26 mouse cellular contexts compared by ENCODE assay signal in the genomic region with DNA sequence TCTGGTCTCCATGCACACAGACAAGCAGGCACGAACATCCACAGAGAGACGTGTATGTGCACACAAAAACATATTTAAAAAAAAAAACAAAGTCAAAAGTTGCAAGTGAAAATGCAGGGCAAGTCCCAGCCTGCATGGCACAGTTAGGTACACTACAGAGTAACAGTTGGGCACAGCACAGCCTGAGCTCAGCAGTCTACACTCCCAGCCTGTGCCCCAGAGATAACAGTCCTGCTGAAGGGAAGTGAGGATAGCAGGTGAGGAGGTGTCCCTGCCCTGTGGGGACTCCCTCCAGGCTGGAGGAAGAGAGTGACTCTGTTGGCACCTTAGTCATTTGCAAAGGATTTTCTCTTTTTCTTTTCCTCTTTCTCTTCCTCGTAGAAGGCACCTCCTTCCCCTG.
DNase-seq lines count a peak whose midpoint lies in the region; ATAC-seq and TF ChIP-seq lines count a peak whose summit lies in the region.
"Had no signal": no experiment of that assay in that cellular context is flagged by ENCODE, and none has a peak within 500 bp of the region (broad histone marks: within the 10 kb centered on the region; RNA-seq: fewer than 3 reads in every experiment).

No protein-coding gene starts in this region.

- H3K36me3 ChIP-seq in intestine, embryonic 16.5 days (ENCODE audit: control insufficient read depth, insufficient read depth, low read length), result no peaks in the 10 kb centered on the region
- no peaks in the 10 kb centered on the region for H3K36me3 ChIP-seq in intestine, postnatal 0 days (ENCODE audit: control insufficient read depth, insufficient read depth)
- H3K36me3 ChIP-seq: embryonic facial prominence, embryonic 12.5 days; forebrain, embryonic 12.5 days; forebrain, embryonic 15.5 days; heart, embryonic 12.5 days; heart, embryonic 15.5 days; hindbrain, embryonic 10.5 days; hindbrain, embryonic 13.5 days had no signal

- no peak overlapping the region for H3K9ac ChIP-seq in intestine, embryonic 16.5 days (ENCODE audit: low read depth, low read length)
- H3K9ac ChIP-seq in intestine, postnatal 0 days (ENCODE audit: low read depth, low read length), result no peak overlapping the region
- H3K9ac ChIP-seq: embryonic facial prominence, embryonic 12.5 days; forebrain, embryonic 12.5 days; forebrain, embryonic 15.5 days; heart, embryonic 12.5 days; heart, embryonic 15.5 days; hindbrain, embryonic 13.5 days had no signal

- peak overlapping the region; percentile 32; the same call in 1 of the 2 replicates for H3K4me2 ChIP-seq in intestine, embryonic 16.5 days (ENCODE audit: low read depth, low read length)
- H3K4me2 ChIP-seq in intestine, postnatal 0 days (replicated peaks; ENCODE audit: low read depth), result no peak overlapping the region; the same call in 1 of the 2 replicates
- H3K4me2 ChIP-seq: embryonic facial prominence, embryonic 12.5 days; forebrain, embryonic 12.5 days; forebrain, embryonic 15.5 days; heart, embryonic 12.5 days; heart, embryonic 15.5 days; hindbrain, embryonic 13.5 days had no signal

- WGBS in intestine, embryonic 16.5 days, result 56% methylated on average over 3 of the region's 3 CpGs
- 68% methylated on average over 3 of the region's 3 CpGs for WGBS in intestine, postnatal 0 days

- no peak for TF ChIP-seq CTCF in intestine, postnatal 0 days (IDR thresholded peaks at IDR 0.05; ENCODE audit: low read depth)
- TF ChIP-seq CTCF in gastrocnemius, adult 2 months (IDR thresholded peaks at IDR 0.05), result no peak

- no peak for ATAC-seq in intestine, embryonic 16.5 days
- ATAC-seq in intestine, postnatal 0 days, result no peak
- 0 out of 2 replicates have a peak, but pooled peaks have one; percentile 29 for ATAC-seq in megakaryocyte progenitor cell, adult 5-6 weeks (replicated peaks; ENCODE audit: poor library complexity)
- ATAC-seq: CD4-positive, CD25-positive, alpha-beta regulatory T cell, adult 4 months; forebrain, embryonic 15.5 days; hindbrain, embryonic 16.5 days had no signal

- H3K27me3 ChIP-seq in intestine, embryonic 16.5 days (replicated peaks; ENCODE audit: control insufficient read depth, insufficient read depth, low read length), result no peaks in the 10 kb centered on the region
- no peaks in the 10 kb centered on the region for H3K27me3 ChIP-seq in intestine, postnatal 0 days (replicated peaks; ENCODE audit: control insufficient read depth, insufficient read depth, low read length)
- H3K27me3 ChIP-seq: embryonic facial prominence, embryonic 12.5 days; forebrain, embryonic 12.5 days; forebrain, embryonic 15.5 days; heart, embryonic 15.5 days had no signal

- no peaks in the 10 kb centered on the region for H3K9me3 ChIP-seq in intestine, embryonic 16.5 days (ENCODE audit: control insufficient read depth, low read length)
- H3K9me3 ChIP-seq in intestine, postnatal 0 days (ENCODE audit: control insufficient read depth), result no peaks in the 10 kb centered on the region
- H3K9me3 ChIP-seq: embryonic facial prominence, embryonic 12.5 days; forebrain, embryonic 12.5 days; forebrain, embryonic 15.5 days; heart, embryonic 12.5 days; heart, embryonic 15.5 days; hindbrain, embryonic 10.5 days; hindbrain, embryonic 13.5 days had no signal

- no peak overlapping the region for H3K27ac ChIP-seq in intestine, embryonic 16.5 days (ENCODE audit: low read length)
- H3K27ac ChIP-seq in intestine, postnatal 0 days (ENCODE audit: low read depth, low read length), result no peak overlapping the region
- H3K27ac ChIP-seq in gastrocnemius, adult 2 months, result no peak overlapping the region
- H3K27ac ChIP-seq: embryonic facial prominence, embryonic 12.5 days; forebrain, embryonic 12.5 days; forebrain, embryonic 15.5 days; heart, embryonic 15.5 days; hindbrain, embryonic 10.5 days; hindbrain, embryonic 13.5 days had no signal

- intact Hi-C loops in gastrocnemius, adult 2 months (cut with DNase I), result no loop called here

- no peak overlapping the region for H3K4me3 ChIP-seq in intestine, embryonic 16.5 days (ENCODE audit: low read length)
- no peak overlapping the region for H3K4me3 ChIP-seq in intestine, postnatal 0 days (ENCODE audit: low read depth, low read length)
- no peak overlapping the region for H3K4me3 ChIP-seq in gastrocnemius, adult 2 months
- H3K4me3 ChIP-seq: embryonic facial prominence, embryonic 12.5 days; erythroblast, embryonic 14.5 days; forebrain, embryonic 12.5 days; forebrain, embryonic 15.5 days; heart, embryonic 12.5 days; heart, embryonic 15.5 days; hindbrain, embryonic 10.5 days; hindbrain, embryonic 13.5 days had no signal

- DNase-seq in urinary bladder, postnatal 14 days (ENCODE audit: low spot score), result peak; percentile 22
- no peak for DNase-seq in urinary bladder, adult 18-20 months (ENCODE audit: low spot score in 2 of 2)
- DNase-seq in gastrocnemius, adult 2 months, result no peak
- no peak for DNase-seq in adrenal gland, adult 18-20 months (ENCODE audit: low spot score in 2 of 2)
- DNase-seq: adrenal gland, postnatal 10 days; adrenal gland, postnatal 36 days; cerebellum, adult 18-20 months; cerebellum, adult 9-10 months; cerebellum, postnatal 14 days; gastrocnemius, postnatal 10 days; heart, adult 11 months; heart, postnatal 10 days; heart, postnatal 36 days had no signal

- 0 out of 2 replicates have a peak, but pooled peaks cover 4% of the 10 kb centered on the region for H3K4me1 ChIP-seq in intestine, embryonic 16.5 days (ENCODE audit: control insufficient read depth, insufficient read depth, low read length)
- no peaks in the 10 kb centered on the region for H3K4me1 ChIP-seq in intestine, postnatal 0 days (replicated peaks; ENCODE audit: control insufficient read depth, insufficient read depth, low read length)
- H3K4me1 ChIP-seq: heart, embryonic 12.5 days; heart, embryonic 15.5 days; hindbrain, embryonic 13.5 days had no signal
